Mouse (Mus musculus) 3T3-L1 (cell line): ENCODE measurements around the gene Fadd.

ENCODE experiments used
- DNase-seq: peaks from one replicate; pipeline ENCODE4 v3.0.0-alpha.2; 2015; ENCODE audit warnings: low read depth, low spot score

Fadd gene

DNA sequence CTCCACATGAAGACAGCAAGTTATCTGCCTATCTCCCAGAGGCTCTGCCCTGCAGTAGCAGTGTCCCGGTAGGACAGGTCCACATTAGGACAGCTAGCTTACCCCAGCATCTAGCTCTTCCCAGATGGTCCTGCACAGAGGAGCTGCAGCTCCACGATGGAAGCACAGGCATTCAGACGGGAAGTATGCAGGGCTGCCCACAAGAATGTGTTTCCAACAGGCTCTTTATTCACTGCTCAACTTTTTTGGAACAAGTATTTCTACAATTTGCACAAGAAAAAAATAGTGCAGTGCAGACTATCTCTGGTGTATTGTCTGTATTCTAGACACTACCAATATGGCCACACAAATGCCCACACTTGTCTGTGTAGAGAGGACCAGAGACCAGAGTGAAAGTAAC is 47.5 kb downstream of the Fadd start:
- DNase-seq = peak; percentile 70

DNA sequence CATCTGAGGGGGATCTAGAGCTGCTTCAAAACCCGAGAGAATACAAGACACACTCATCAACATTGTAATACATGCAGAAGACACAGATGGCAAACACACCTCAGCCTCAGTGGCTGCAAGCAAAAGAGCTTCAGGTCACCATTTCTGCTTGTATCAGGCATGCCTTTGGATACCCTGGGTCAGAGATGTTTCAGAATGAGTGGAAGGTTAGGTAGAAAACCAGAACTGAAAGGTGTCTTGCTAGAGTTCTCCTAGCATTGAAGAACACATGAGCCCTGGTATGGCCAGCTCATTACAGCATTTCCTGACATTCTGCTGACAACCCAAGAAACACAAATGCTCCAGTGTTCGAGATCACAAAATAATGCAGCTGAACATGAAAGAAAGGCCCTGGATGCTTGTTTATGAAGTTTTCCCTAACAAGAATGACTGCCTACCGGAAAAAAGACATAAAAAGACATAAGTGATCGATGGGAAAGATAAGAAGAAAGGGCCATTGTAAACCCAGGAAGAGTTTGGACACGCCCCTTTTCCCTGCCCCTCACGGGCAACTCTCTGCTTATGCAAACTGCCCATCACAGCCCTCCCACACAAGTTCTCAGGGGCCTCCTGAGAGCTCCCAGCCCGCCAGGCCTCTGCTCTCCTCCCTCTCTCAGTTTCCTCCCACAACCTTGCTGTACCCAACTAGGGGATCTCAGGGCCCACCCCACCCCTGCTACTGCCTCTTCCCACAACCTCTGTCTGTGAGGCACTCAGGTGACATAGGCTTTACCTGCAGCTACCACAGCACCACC is 50.5 kb downstream of the Fadd start:
- DNase-seq = no peak

DNA sequence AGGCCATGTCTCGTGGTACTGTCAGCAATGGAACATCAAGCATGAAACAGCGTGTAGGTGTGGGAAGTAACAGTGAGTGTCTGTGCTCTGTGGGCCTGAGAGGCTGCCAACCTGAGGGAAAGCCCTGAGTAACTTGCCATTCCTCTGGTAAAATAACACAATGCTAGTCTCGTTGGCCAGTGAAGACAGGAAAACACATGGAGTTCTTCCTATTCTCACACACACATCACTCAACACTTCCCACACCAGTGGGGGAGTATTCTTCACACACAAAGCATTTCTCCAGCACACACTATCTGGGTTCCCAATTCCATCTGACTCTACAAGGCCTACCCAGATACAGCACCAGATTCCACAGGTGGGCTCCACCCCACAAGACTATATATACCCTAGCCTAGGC is 52.4 kb downstream of the Fadd start:
- DNase-seq = no peak

DNA sequence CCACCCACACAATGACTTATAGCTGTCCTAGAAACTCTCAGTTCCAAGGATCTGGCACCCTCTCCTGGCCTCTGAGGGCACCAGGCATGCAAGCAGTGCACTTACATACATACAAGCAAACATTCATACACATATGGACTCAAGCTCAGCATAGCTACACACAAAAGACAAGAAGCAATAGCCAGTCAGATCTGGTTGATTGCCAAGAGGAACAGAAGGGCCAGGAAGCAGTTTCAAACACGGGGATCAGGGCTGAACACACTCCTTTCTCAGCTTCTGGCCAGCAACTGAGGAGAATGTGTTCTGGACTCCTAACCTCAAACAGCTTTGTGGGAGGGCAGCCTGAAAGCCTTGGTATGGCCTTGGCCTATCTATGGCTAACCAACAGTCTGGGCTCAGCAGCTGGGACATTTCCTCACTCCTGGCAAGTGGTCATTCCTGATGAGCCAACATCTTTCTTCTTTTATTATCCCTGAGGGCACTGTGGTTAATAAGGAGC is 54.5 kb downstream of the Fadd start:
- peak; percentile 65 for DNase-seq
